Mouse (Mus musculus) MEL (cell line): Measurements from ENCODE around the gene Card10. TPM values are rescaled to one million over a fixed set of nuclear protein-coding genes. Genes with fewer than 3 reads are reported as not detected.

ENCODE experiments used
- DNase-seq: peaks from one replicate; pipeline ENCODE4 v3.0.0; 2011; ENCODE audit warnings: low read depth, low spot score
- H3K27ac ChIP-seq: 2 replicates; pipeline ENCODE4 v1.5.1; 2012; ENCODE audit warnings: low read depth, mild to moderate bottlenecking, control low read depth, low read length, moderate library complexity; ENCODE audit not compliant: control insufficient read depth
- H3K27me3 ChIP-seq, 2 experiments: fragments of 150-350 bp in 1 of 2; sonication (generic) in 1 of 2; 2 replicates each; pipeline ENCODE4 v1.6.1; 2012; ENCODE audit warnings: low read length in 2 of 2, mild to moderate bottlenecking in 2 of 2, improper control_type of control experiment in 1 of 2, moderate library complexity in 1 of 2; ENCODE audit not compliant: insufficient read depth in 2 of 2, control insufficient read depth in 1 of 2
- H3K36me3 ChIP-seq, 2 experiments: 2 replicates each; pipeline ENCODE4 v1.6.1; 2012 to 2014; ENCODE audit warnings: low read length in 2 of 2, improper control_type of control experiment in 1 of 2, inconsistent platforms in 1 of 2, mild to moderate bottlenecking in 1 of 2; ENCODE audit not compliant: insufficient read depth in 2 of 2, control insufficient read depth in 1 of 2
- H3K4me1 ChIP-seq, 2 experiments: fragments of 150-350 bp in 1 of 2; sonication (generic) in 1 of 2; 2 replicates each; pipeline ENCODE4 v1.6.1; 2012; ENCODE audit warnings: low read length in 2 of 2, improper control_type of control experiment in 1 of 2, mild to moderate bottlenecking in 1 of 2; ENCODE audit not compliant: insufficient read depth in 2 of 2, control insufficient read depth in 1 of 2
- H3K4me3 ChIP-seq, 2 experiments: fragments of 150-350 bp in 1 of 2; sonication (generic) in 1 of 2; 2 replicates each; pipeline ENCODE4 v1.5.1; 2012; ENCODE audit warnings: low read depth in 2 of 2, low read length in 2 of 2, mild to moderate bottlenecking in 2 of 2, moderate library complexity in 2 of 2, control low read depth in 1 of 2, improper control_type of control experiment in 1 of 2; ENCODE audit not compliant: control insufficient read depth in 1 of 2, insufficient read depth in 1 of 2
- H3K79me2 ChIP-seq: 2 replicates; pipeline ENCODE4 v1.6.1; 2012; ENCODE audit warnings: mild to moderate bottlenecking, low read length, moderate library complexity; ENCODE audit not compliant: control insufficient read depth, poor library complexity, insufficient read depth
- H3K9ac ChIP-seq: 2 replicates; pipeline ENCODE4 v1.6.1; 2012; ENCODE audit warnings: low read depth, mild to moderate bottlenecking, control low read depth, low read length, moderate library complexity; ENCODE audit not compliant: control insufficient read depth, poor library complexity, severe bottlenecking
- H3K9me3 ChIP-seq: fragments of 150-350 bp; sonication (generic); replicated peaks from 2 replicates; pipeline ENCODE4 v1.6.1; 2012; ENCODE audit warnings: mild to moderate bottlenecking, low read length, improper control_type of control experiment, moderate library complexity; ENCODE audit not compliant: insufficient read depth
- BHLHE40 ChIP-seq: IDR thresholded peaks from 2 replicates; pipeline ENCODE4 v1.6.1; 2012; ENCODE audit warnings: low read depth, mild to moderate bottlenecking, inconsistent platforms, low read length, improper control_type of control experiment, borderline replicate concordance
- CHD1 ChIP-seq: IDR thresholded peaks from 2 replicates; pipeline ENCODE4 v1.6.1; 2012; ENCODE audit warnings: low read depth, mild to moderate bottlenecking, inconsistent platforms, low read length, improper control_type of control experiment
- CHD2 ChIP-seq: IDR thresholded peaks from 2 replicates; pipeline ENCODE4 v1.6.1; 2011; ENCODE audit warnings: low read length, improper control_type of control experiment
- CTCF ChIP-seq, 3 experiments: IDR thresholded peaks in 2 of 3; conservative IDR thresholded peaks in 1 of 3; 2 replicates each; pipeline ENCODE4 v1.5.1; 2011 to 2012; ENCODE audit warnings: low read length in 3 of 3, low read depth in 2 of 3, mild to moderate bottlenecking in 2 of 3, improper control_type of control experiment in 1 of 3, inconsistent platforms in 1 of 3, mixed read lengths in 1 of 3, moderate library complexity in 1 of 3; ENCODE audit not compliant: control insufficient read depth in 1 of 3, insufficient read depth in 1 of 3, poor library complexity in 1 of 3, severe bottlenecking in 1 of 3
- ELF1 ChIP-seq: IDR thresholded peaks from 2 replicates; pipeline ENCODE4 v1.6.1; 2014; ENCODE audit warnings: low read depth, mild to moderate bottlenecking, inconsistent platforms, low read length, improper control_type of control experiment, moderate library complexity
- GATA1 ChIP-seq: IDR thresholded peaks from 2 replicates; pipeline ENCODE4 v1.6.1; 2011; ENCODE audit warnings: low read depth, low read length, improper control_type of control experiment
- HCFC1 ChIP-seq: IDR thresholded peaks from 2 replicates; pipeline ENCODE4 v1.6.1; 2012; ENCODE audit warnings: low read depth, mild to moderate bottlenecking, inconsistent platforms, low read length, improper control_type of control experiment, moderate library complexity
- JUND ChIP-seq: IDR thresholded peaks from 2 replicates; pipeline ENCODE4 v1.6.1; 2011; ENCODE audit warnings: low read depth, mild to moderate bottlenecking, improper control_type of control experiment, low read length
- MAFK ChIP-seq: IDR thresholded peaks from 2 replicates; pipeline ENCODE4 v1.6.1; 2011; ENCODE audit warnings: low read depth, mild to moderate bottlenecking, low read length, improper control_type of control experiment, borderline replicate concordance
- MAX ChIP-seq: IDR thresholded peaks from 2 replicates; pipeline ENCODE4 v1.6.1; 2011; ENCODE audit warnings: low read length, improper control_type of control experiment
- MAZ ChIP-seq: IDR thresholded peaks from 2 replicates; pipeline ENCODE4 v1.6.1; 2012; ENCODE audit warnings: low read depth, mild to moderate bottlenecking, inconsistent platforms, low read length, improper control_type of control experiment
- MEF2A ChIP-seq: IDR thresholded peaks from 2 replicates; pipeline ENCODE4 v1.6.1; 2014; ENCODE audit warnings: low read depth, mild to moderate bottlenecking, inconsistent platforms, low read length, improper control_type of control experiment; ENCODE audit not compliant: poor library complexity, insufficient replicate concordance, severe bottlenecking; ENCODE audit errors: extremely low read depth
- MXI1 ChIP-seq: IDR thresholded peaks from 2 replicates; pipeline ENCODE4 v1.6.1; 2011; ENCODE audit warnings: mild to moderate bottlenecking, low read depth, low read length, improper control_type of control experiment
- NELFE ChIP-seq: IDR thresholded peaks from 2 replicates; pipeline ENCODE4 v1.6.1; 2011; ENCODE audit warnings: low read depth, low read length, improper control_type of control experiment
- NRF1 ChIP-seq: IDR thresholded peaks from 2 replicates; pipeline ENCODE4 v1.6.1; 2014; ENCODE audit warnings: low read depth, mild to moderate bottlenecking, inconsistent platforms, low read length, improper control_type of control experiment, moderate library complexity; ENCODE audit not compliant: poor library complexity, insufficient read depth, severe bottlenecking
- POLR2A ChIP-seq, 2 experiments: IDR thresholded peaks; 2 replicates each; pipeline ENCODE4 v1.6.1; 2011 to 2012; ENCODE audit warnings: low read length in 2 of 2, mild to moderate bottlenecking in 2 of 2, control low read depth in 1 of 2, improper control_type of control experiment in 1 of 2, low read depth in 1 of 2, moderate library complexity in 1 of 2; ENCODE audit not compliant: control insufficient read depth in 1 of 2, insufficient read depth in 1 of 2, poor library complexity in 1 of 2
- POLR2AphosphoS5 ChIP-seq: IDR thresholded peaks from 2 replicates; pipeline ENCODE4 v1.6.1; 2012; ENCODE audit warnings: low read depth, borderline replicate concordance, mild to moderate bottlenecking, inconsistent platforms, low read length, moderate library complexity, mixed read lengths
- RAD21 ChIP-seq: IDR thresholded peaks from 2 replicates; pipeline ENCODE4 v1.6.1; 2011; ENCODE audit warnings: mild to moderate bottlenecking, low read depth, low read length, improper control_type of control experiment
- TCF12 ChIP-seq: IDR thresholded peaks from 2 replicates; pipeline ENCODE4 v1.6.1; 2014; ENCODE audit warnings: low read depth, mild to moderate bottlenecking, inconsistent platforms, low read length, improper control_type of control experiment, moderate library complexity
- UBTF ChIP-seq: IDR thresholded peaks from 2 replicates; pipeline ENCODE4 v1.6.1; 2012; ENCODE audit warnings: low read depth, mild to moderate bottlenecking, inconsistent platforms, low read length, improper control_type of control experiment, moderate library complexity, borderline replicate concordance; ENCODE audit not compliant: insufficient read depth
- USF2 ChIP-seq, 2 experiments: IDR thresholded peaks; 2 replicates each; pipeline ENCODE4 v1.6.1; 2011 to 2012; ENCODE audit warnings: improper control_type of control experiment in 2 of 2, low read length in 2 of 2, borderline replicate concordance in 1 of 2, inconsistent platforms in 1 of 2, low read depth in 1 of 2, mild to moderate bottlenecking in 1 of 2; ENCODE audit not compliant: insufficient read depth in 1 of 2
- ZC3H11A ChIP-seq: IDR thresholded peaks from 2 replicates; pipeline ENCODE4 v1.6.1; 2012; ENCODE audit warnings: low read depth, mild to moderate bottlenecking, inconsistent platforms, low read length, improper control_type of control experiment
- ZKSCAN1 ChIP-seq: IDR thresholded peaks from 2 replicates; pipeline ENCODE4 v1.6.1; 2012; ENCODE audit warnings: low read depth, mild to moderate bottlenecking, inconsistent platforms, low read length, improper control_type of control experiment, moderate library complexity
- ZNF384 ChIP-seq: IDR thresholded peaks from 2 replicates; pipeline ENCODE4 v1.6.1; 2012; ENCODE audit warnings: low read depth, mild to moderate bottlenecking, inconsistent platforms, low read length, improper control_type of control experiment
- polyA plus RNA-seq, 2 experiments: library from polyadenylated mRNA; stranded (reverse) in 1 of 2; unstranded in 1 of 2; fragments of >175 nt in 1 of 2; fragments of >200 nt in 1 of 2; gene quantifications; 2 replicates each; pipeline versions ENCODE4 v1.2.1 to v1.2.4; 2012; ENCODE audit warnings: low replicate concordance in 2 of 2, low read depth in 1 of 2; ENCODE audit not compliant: insufficient read length in 2 of 2, insufficient read depth in 1 of 2, missing spikeins in 1 of 2
- total RNA-seq: library from RNA; depleted of rRNA; stranded (reverse); fragments of 300-350 nt; gene quantifications from 2 replicates; pipeline ENCODE4 v1.2.3, GENCODE M21; 2012

The Card10 gene
- total and polyA plus RNA-seq, 3 experiments: not detected

GRCm38 (mm10) chr15:78809739-78810138 is 6.9 kb upstream of the Card10 start (continued):
- TF ChIP-seq JUND: no peak
- TF ChIP-seq NRF1: no peak

- peaks cover 0 to 8% of the 10 kb centered on the region in 2 experiments; a peak in 2 of 4 replicates for H3K4me1 ChIP-seq
- H3K27me3 ChIP-seq: peaks cover 0 to 3% of the 10 kb centered on the region in 2 experiments; a peak in 2 of 4 replicates
- DNase-seq: no peak
- H3K79me2 ChIP-seq: no peaks in the 10 kb centered on the region
- no peak overlapping the region for H3K27ac ChIP-seq
- H3K4me3 ChIP-seq: no peak overlapping the region
- no peak overlapping the region for H3K9ac ChIP-seq
- H3K36me3 ChIP-seq: no peaks in the 10 kb centered on the region
- TF ChIP-seq JUND (no peak), ELF1 (no peak), MAX (no peak), USF2 (IDR thresholded peaks at IDR 0.05; ENCODE audit: borderline replicate concordance in 1 of 2, insufficient read depth in 1 of 2, low read depth in 1 of 2, low read length in 2 of 2) (no peak), POLR2A (IDR thresholded peaks at IDR 0.05; ENCODE audit: control insufficient read depth in 1 of 2, insufficient read depth in 1 of 2, low read depth in 1 of 2, low read length in 2 of 2, poor library complexity in 1 of 2) (no peak), BHLHE40 (no peak), RAD21 (no peak)
- no peaks in the 10 kb centered on the region for H3K9me3 ChIP-seq
These were observed 6.1 kb upstream of the Card10 start for GRCm38 (mm10) chr15:78808980-78809379.

- Histone ChIP-seq H3K9ac (no peak overlapping the region), H3K27me3 (peaks cover 0 to 3% of the 10 kb centered on the region in 2 experiments; a peak in 2 of 4 replicates)
- TF ChIP-seq TCF12: no peak
- TF ChIP-seq MEF2A: no peak
- no peak for TF ChIP-seq ZC3H11A
- no peak for TF ChIP-seq ZNF384
- no peak for TF ChIP-seq CTCF (IDR thresholded peaks at IDR 0.05 in 2 of 3, conservative IDR thresholded peaks at IDR 0.05 in 1 of 3; ENCODE audit: control insufficient read depth in 1 of 3, insufficient read depth in 1 of 3, low read depth in 2 of 3, low read length in 3 of 3, poor library complexity in 1 of 3, severe bottlenecking in 1 of 3)
- no peak for TF ChIP-seq CHD1
- no peak for TF ChIP-seq MXI1
- TF ChIP-seq MAFK: no peak
- TF ChIP-seq GATA1: no peak
- TF ChIP-seq CHD2: no peak
- TF ChIP-seq HCFC1: no peak
- TF ChIP-seq MAZ: no peak
- no peak for TF ChIP-seq USF2 (IDR thresholded peaks at IDR 0.05; ENCODE audit: borderline replicate concordance in 1 of 2, insufficient read depth in 1 of 2, low read depth in 1 of 2, low read length in 2 of 2)
- no peak for TF ChIP-seq POLR2AphosphoS5
- TF ChIP-seq RAD21: no peak
- no peak for TF ChIP-seq NELFE
- no peak for TF ChIP-seq UBTF
- TF ChIP-seq ZKSCAN1: no peak
- TF ChIP-seq BHLHE40: no peak
- TF ChIP-seq, all 39 proteins: peak for 0
- Histone ChIP-seq H3K27ac (no peak overlapping the region), H3K36me3 (no peaks in the 10 kb centered on the region), H3K4me3 (no peak overlapping the region), H3K79me2 (no peaks in the 10 kb centered on the region), H3K4me1 (peaks cover 0 to 8% of the 10 kb centered on the region in 2 experiments; a peak in 2 of 4 replicates), H3K9me3 (no peaks in the 10 kb centered on the region)
- DNase-seq: no peak
These were observed 4.3 kb upstream of the Card10 start for GRCm38 (mm10) chr15:78807141-78807540.
